Mouse (Mus musculus) bone marrow, adult 2 months (tissue): ENCODE data around the gene Tor1a.

Experiments
- CTCF ChIP-seq: fragments of 200-500 bp; IDR thresholded peaks from 2 replicates; pipeline ENCODE4 v1.5.1; 2011; ENCODE audit warnings: low read length, control low read depth; ENCODE audit not compliant: control insufficient read depth, insufficient read depth
- POLR2A ChIP-seq: fragments of 200-500 bp; IDR thresholded peaks from 2 replicates; pipeline ENCODE4 v1.6.1; 2011; ENCODE audit warnings: low read depth, mild to moderate bottlenecking, control low read depth, low read length, borderline replicate concordance; ENCODE audit not compliant: control insufficient read depth

GRCm38 (mm10) chr2:30942603-30943011 is 25.1 kb downstream of the Tor1a start:
- TF ChIP-seq CTCF (peak; percentile 96), POLR2A (no peak)
